Mouse (Mus musculus) spleen, adult 2 months (tissue): ENCODE data around the gene Syce2. TPM values are rescaled to one million over a fixed set of nuclear protein-coding genes. Genes with fewer than 3 reads are reported as not detected.
A peak's percentile ranks its signal among the peaks of the same experiment; 100 is the strongest.

Experiments used
- DNase-seq, 2 experiments: peaks; one replicate each; pipeline versions ENCODE4 v3.0.0 to v3.0.0-alpha.2; 2012 to 2021; ENCODE audit warnings: low spot score in 2 of 2, low read depth in 1 of 2
- H3K27ac ChIP-seq: fragments of 200-500 bp; 2 replicates; pipeline ENCODE4 v1.5.1; 2012; ENCODE audit warnings: low read length, inconsistent platforms; ENCODE audit not compliant: insufficient read depth
- H3K27me3 ChIP-seq: fragments of 200-500 bp; 2 replicates; pipeline ENCODE4 v1.6.1; 2012; ENCODE audit warnings: mild to moderate bottlenecking, moderate library complexity, low read length, inconsistent platforms; ENCODE audit not compliant: control insufficient read depth, insufficient read depth
- H3K36me3 ChIP-seq: fragments of 200-500 bp; 2 replicates; pipeline ENCODE4 v1.6.1; 2012; ENCODE audit warnings: mild to moderate bottlenecking, low read length, inconsistent platforms; ENCODE audit not compliant: control insufficient read depth, insufficient read depth
- H3K4me1 ChIP-seq: fragments of 200-500 bp; 2 replicates; pipeline ENCODE4 v1.6.1; 2011; ENCODE audit warnings: inconsistent platforms; ENCODE audit not compliant: control insufficient read depth, insufficient read depth, insufficient read length
- H3K4me3 ChIP-seq: fragments of 200-500 bp; 2 replicates; pipeline ENCODE4 v1.5.1; 2011; ENCODE audit warnings: mild to moderate bottlenecking, inconsistent platforms; ENCODE audit not compliant: insufficient read depth, insufficient read length; ENCODE audit errors: extremely low read depth
- CTCF ChIP-seq: fragments of 200-500 bp; IDR thresholded peaks from 2 replicates; pipeline ENCODE4 v1.5.1; 2011; ENCODE audit warnings: mild to moderate bottlenecking, inconsistent platforms; ENCODE audit not compliant: insufficient read depth, insufficient read length, insufficient replicate concordance; ENCODE audit errors: extremely low read depth
- POLR2A ChIP-seq: fragments of 200-500 bp; IDR thresholded peaks from 2 replicates; pipeline ENCODE4 v1.6.1; 2011; ENCODE audit warnings: low read depth, low read length, inconsistent platforms
- WGBS: fragments of 180-500 bp; shearing (Covaris S2); methylation state at CpG from one replicate; pipeline ENCODE4 v1.1.7; 2018; 5-methylcytosine and 5-hydroxymethylcytosine counted together
- polyA plus RNA-seq: library from polyadenylated mRNA; depleted of rRNA; stranded (reverse); fragments of >200 nt; gene quantifications from 2 replicates; pipeline ENCODE4 v1.2.3, GENCODE M21; 2012; rRNA removed

Gene Syce2
- polyA plus RNA-seq, 1 experiment = 1.8 TPM

- 5% methylated on average over 14 of the region's 14 CpGs for WGBS
- peaks cover 14% of the 10 kb centered on the region for H3K27me3 ChIP-seq
- no peaks in the 10 kb centered on the region for H3K36me3 ChIP-seq
- H3K4me1 ChIP-seq = peaks cover 8% of the 10 kb centered on the region; the same call in 1 of the 2 replicates
- no peak overlapping the region for H3K27ac ChIP-seq
- TF ChIP-seq CTCF (no peak), POLR2A (no peak)
- H3K4me3 ChIP-seq = no peak overlapping the region
- no peak for DNase-seq
Measured at GRCm38 (mm10) chr8:84935489-84935888, 63.6 kb downstream of the Syce2 start.

- peaks cover 14% of the 10 kb centered on the region for H3K27me3 ChIP-seq
Measured at GRCm38 (mm10) chr8:84936041-84936961, 64.4 kb downstream of the Syce2 start.

GRCm38 (mm10) chr8:84936962-84937546, 65.1 kb downstream of the Syce2 start, which contains the start of gene Mast1:
Gene Mast1, minus strand, starts transcription at chr8:84937359.
- peak within 1 kb of the TSS; percentile 47; the same call in 1 of the 2 replicates for H3K4me3 ChIP-seq
- H3K36me3 ChIP-seq = no peaks in the 10 kb centered on the region
- H3K27ac ChIP-seq = no peak within 1 kb of the TSS
- peak in 1 of 2 experiments; percentile 46 for DNase-seq
- WGBS = 2% methylated on average over 44 of the region's 50 CpGs
- TF ChIP-seq POLR2A (no peak), CTCF (peak; percentile 63)
- H3K27me3 ChIP-seq = peaks cover 14% of the 10 kb centered on the region
- peaks cover 8% of the 10 kb centered on the region; the same call in 1 of the 2 replicates for H3K4me1 ChIP-seq

More at GRCm38 (mm10) chr8:84936041-84936961, 64.4 kb downstream of the Syce2 start:
- Histone ChIP-seq H3K4me3 (no peak overlapping the region), H3K36me3 (no peaks in the 10 kb centered on the region), H3K4me1 (peaks cover 8% of the 10 kb centered on the region; the same call in 1 of the 2 replicates), H3K27ac (no peak overlapping the region)
- no peak for DNase-seq
- no peak for TF ChIP-seq POLR2A
- TF ChIP-seq CTCF = no peak
- 24% methylated on average over 23 of the region's 23 CpGs for WGBS

Other genes starting within 250 kb of the Syce2 start
- gene Ier2, start 209.3 kb upstream of the Syce2 start, polyA plus RNA-seq = 23.0 and 27.4 TPM in 2 replicates
- gene Trmt1, start 185.8 kb upstream of the Syce2 start, polyA plus RNA-seq = 98.1 and 155 TPM in 2 replicates
- 66.0 and 78.5 TPM in 2 replicates for gene Nacc1, start 184.2 kb upstream of the Syce2 start, polyA plus RNA-seq
- 90.0 and 115 TPM in 2 replicates for gene Lyl1, start 170.7 kb upstream of the Syce2 start, polyA plus RNA-seq
- 4.5 TPM in 2 replicates for gene G430095P16Rik, start 149.1 kb upstream of the Syce2 start, polyA plus RNA-seq
- 13.7 and 17.1 TPM in 2 replicates for gene Nfix, start 71.8 kb upstream of the Syce2 start, polyA plus RNA-seq
- gene Dand5, start 49.3 kb upstream of the Syce2 start, polyA plus RNA-seq = 1.6 and 1.8 TPM in 2 replicates
- gene Gadd45gip1, start 40.6 kb upstream of the Syce2 start, polyA plus RNA-seq = 20.3 and 61.4 TPM in 2 replicates
- 125 and 162 TPM in 2 replicates for gene Rad23a, start 31.4 kb upstream of the Syce2 start, polyA plus RNA-seq
- 112 and 116 TPM in 2 replicates for gene Calr, start 25.2 kb upstream of the Syce2 start, polyA plus RNA-seq
- gene Farsa, start 15.1 kb upstream of the Syce2 start, polyA plus RNA-seq = 50.3 and 55.0 TPM in 2 replicates
- 44.2 and 48.3 TPM in 2 replicates for gene Gcdh, start 21.8 kb downstream of the Syce2 start, polyA plus RNA-seq
- gene Klf1, start 29.8 kb downstream of the Syce2 start, polyA plus RNA-seq = 46.5 and 70.0 TPM in 2 replicates
- gene Dnase2a, start 36.4 kb downstream of the Syce2 start, polyA plus RNA-seq = 43.4 and 44.9 TPM in 2 replicates
- 0.70 and 0.74 TPM in 2 replicates for gene Mast1, start 65.2 kb downstream of the Syce2 start, polyA plus RNA-seq
- not detected in 2 replicates for gene Rtbdn, start 74.9 kb downstream of the Syce2 start, polyA plus RNA-seq
- not detected in 2 replicates for gene Gm49661, start 97.3 kb downstream of the Syce2 start, polyA plus RNA-seq
- gene Prdx2, start 97.5 kb downstream of the Syce2 start, polyA plus RNA-seq = 149 and 164 TPM in 2 replicates
- gene Rnaseh2a, start 97.7 kb downstream of the Syce2 start, polyA plus RNA-seq = 34.2 and 35.6 TPM in 2 replicates
- 89.2 and 154 TPM in 2 replicates for gene Junb, start 106.6 kb downstream of the Syce2 start, polyA plus RNA-seq
- gene Hook2, start 118.5 kb downstream of the Syce2 start, polyA plus RNA-seq = 3.6 and 3.9 TPM in 2 replicates
- not detected in 2 replicates for gene Best2, start 142.4 kb downstream of the Syce2 start, polyA plus RNA-seq
- 71.6 and 72.0 TPM in 2 replicates for gene Asna1, start 153.2 kb downstream of the Syce2 start, polyA plus RNA-seq
- gene Trir, start 154.7 kb downstream of the Syce2 start, polyA plus RNA-seq = 87.8 and 137 TPM in 2 replicates
- gene Tnpo2, start 164.8 kb downstream of the Syce2 start, polyA plus RNA-seq = 40.0 and 47.5 TPM in 2 replicates
- 18.8 and 22.5 TPM in 2 replicates for gene Fbxw9, start 187.9 kb downstream of the Syce2 start, polyA plus RNA-seq
- gene Gm5741, start 195.9 kb downstream of the Syce2 start, polyA plus RNA-seq = 0.48 and 1.4 TPM in 2 replicates
- gene Dhps, start 199.6 kb downstream of the Syce2 start, polyA plus RNA-seq = 40.6 and 84.9 TPM in 2 replicates
- gene Wdr83os, start 208.6 kb downstream of the Syce2 start, polyA plus RNA-seq = 68.5 and 73.6 TPM in 2 replicates
- 20.6 and 26.3 TPM in 2 replicates for gene Wdr83, start 209.2 kb downstream of the Syce2 start, polyA plus RNA-seq
- 163 and 165 TPM in 2 replicates for gene Man2b1, start 211.2 kb downstream of the Syce2 start, polyA plus RNA-seq